Mouse (Mus musculus) intestine, embryonic 16.5 days (tissue): ENCODE measurements around the gene Mapkapk2. TPM values are rescaled to one million over a fixed set of nuclear protein-coding genes. Genes with fewer than 3 reads are reported as not detected.

ENCODE experiments used
- polyA plus RNA-seq: library from polyadenylated mRNA; unstranded; fragments of >200 nt; fragmentation: Nextera tagmentation; extraction: Ambion mirVana; gene quantifications from 2 replicates; pipeline ENCODE4 v1.2.1, GENCODE M21; 2015

Mapkapk2 gene
- polyA plus RNA-seq, 1 experiment from 2014 or later: 13.1 TPM

Other genes with a start within 250 kb of the Mapkapk2 start
- 3.1 and 4.3 TPM in 2 replicates for gene Fcmr, start 232.2 kb downstream of the Mapkapk2 start, polyA plus RNA-seq
- not detected in 2 replicates for gene Il24, start 210.4 kb downstream of the Mapkapk2 start, polyA plus RNA-seq
- gene Il20, start 186.4 kb downstream of the Mapkapk2 start, polyA plus RNA-seq: not detected in 2 replicates
- gene Il19, start 157.7 kb downstream of the Mapkapk2 start, polyA plus RNA-seq: 0.20 TPM in 1 of 2 replicates, not detected in the other
- gene Il10, start 78.0 kb downstream of the Mapkapk2 start, polyA plus RNA-seq: not detected in 2 replicates
- gene Dyrk3, start 40.5 kb upstream of the Mapkapk2 start, polyA plus RNA-seq: 2.3 and 2.4 TPM in 2 replicates
- 53.8 and 58.0 TPM in 2 replicates for gene Eif2d, start 55.4 kb upstream of the Mapkapk2 start, polyA plus RNA-seq
- 3.5 and 4.1 TPM in 2 replicates for gene Rassf5, start 147.4 kb upstream of the Mapkapk2 start, polyA plus RNA-seq
- 13.0 and 13.8 TPM in 2 replicates for gene Ikbke, start 181.8 kb upstream of the Mapkapk2 start, polyA plus RNA-seq